Mouse (Mus musculus): ENCODE data around the gene Catsperz. TPM values are rescaled to one million over a fixed set of nuclear protein-coding genes. Genes with fewer than 3 reads are reported as not detected.

Catsperz gene
- polyA plus RNA-seq, 1 experiment from 2014 or later: not detected

DNA sequence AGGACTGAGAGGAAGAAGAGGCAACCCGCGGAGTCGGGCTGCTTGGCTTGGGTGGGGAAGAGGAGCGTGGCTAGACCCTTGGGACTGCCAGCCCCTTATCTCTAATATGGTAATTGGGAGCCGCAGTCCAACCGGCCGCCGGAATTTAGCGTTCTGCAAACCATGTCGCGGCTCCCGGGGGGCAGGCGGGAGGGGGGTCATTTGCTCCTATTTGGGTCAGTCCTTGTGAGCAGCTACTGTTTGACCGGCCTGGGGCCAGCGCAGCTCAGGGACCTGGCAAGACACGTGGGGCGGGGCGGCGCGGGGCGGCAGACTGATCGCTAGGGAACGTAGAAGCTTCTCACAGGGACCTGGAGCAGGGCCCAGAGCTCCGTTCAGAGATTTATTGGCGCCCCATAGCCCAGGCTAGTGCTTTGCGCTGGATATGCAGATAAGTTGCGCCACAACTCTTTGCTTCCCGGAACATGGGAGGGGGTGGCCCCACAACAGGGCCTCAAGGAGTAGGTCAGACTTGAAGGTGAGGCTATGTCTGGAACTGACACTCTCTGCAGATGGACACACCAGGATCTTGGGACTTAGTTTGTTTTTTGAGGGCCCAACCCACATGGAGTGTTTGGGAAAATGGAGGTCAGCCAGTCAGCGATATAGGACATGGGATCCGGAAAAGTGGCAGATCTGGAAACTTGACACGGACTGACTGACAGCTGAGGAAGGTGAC, 27.0 kb upstream of the Catsperz start:
- H3K36me3 ChIP-seq (ENCODE audit: inconsistent target): peaks cover 29% of the 10 kb centered on the region
- H3K79me2 ChIP-seq (ENCODE audit: inconsistent target): no peaks in the 10 kb centered on the region; the same call in 1 of the 2 replicates
- H3K27ac ChIP-seq: peak overlapping the region; percentile 92
- peak overlapping the region; percentile 71 for H3K4me3 ChIP-seq (ENCODE audit: inconsistent target)
- WGBS (ENCODE audit: missing documents): 5% methylated on average over 31 of the region's 31 CpGs

DNA sequence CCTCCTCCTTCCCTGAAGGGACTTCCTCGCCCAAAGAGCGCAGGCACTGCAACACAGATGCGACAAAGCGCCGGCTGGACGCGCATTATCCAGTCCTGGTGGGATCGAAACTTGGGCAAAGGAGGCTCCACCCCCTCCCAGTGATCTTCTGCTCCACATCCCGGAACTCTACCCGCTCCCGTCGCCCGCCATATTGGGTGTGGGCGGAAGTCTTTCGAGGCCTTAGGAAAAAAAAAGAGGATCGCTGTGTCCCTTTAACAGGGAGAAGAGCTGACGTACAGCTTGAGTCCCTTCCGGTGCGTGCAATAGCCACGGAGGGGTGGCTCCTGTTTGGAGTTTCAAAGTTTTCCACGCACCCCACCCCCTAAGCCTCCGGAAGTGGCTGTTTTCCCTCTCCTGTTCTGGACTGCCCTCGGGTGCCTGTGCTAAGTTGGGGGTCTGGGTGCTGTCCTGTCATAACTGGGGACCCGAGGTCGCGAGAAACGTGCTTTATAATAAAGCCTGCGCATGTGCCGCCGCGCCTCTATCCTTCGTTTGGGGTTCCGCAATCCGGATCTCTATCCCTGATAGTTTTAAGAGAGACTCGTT, 26.3 kb upstream of the Catsperz start:
- H3K4me3 ChIP-seq (ENCODE audit: inconsistent target): peak overlapping the region; percentile 71
- H3K79me2 ChIP-seq (ENCODE audit: inconsistent target): no peaks in the 10 kb centered on the region; the same call in 1 of the 2 replicates
- under 1% methylated on average over 35 of the region's 35 CpGs for WGBS (ENCODE audit: missing documents)
- H3K36me3 ChIP-seq (ENCODE audit: inconsistent target): peaks cover 22% of the 10 kb centered on the region
- H3K27ac ChIP-seq: peak overlapping the region; percentile 92

DNA sequence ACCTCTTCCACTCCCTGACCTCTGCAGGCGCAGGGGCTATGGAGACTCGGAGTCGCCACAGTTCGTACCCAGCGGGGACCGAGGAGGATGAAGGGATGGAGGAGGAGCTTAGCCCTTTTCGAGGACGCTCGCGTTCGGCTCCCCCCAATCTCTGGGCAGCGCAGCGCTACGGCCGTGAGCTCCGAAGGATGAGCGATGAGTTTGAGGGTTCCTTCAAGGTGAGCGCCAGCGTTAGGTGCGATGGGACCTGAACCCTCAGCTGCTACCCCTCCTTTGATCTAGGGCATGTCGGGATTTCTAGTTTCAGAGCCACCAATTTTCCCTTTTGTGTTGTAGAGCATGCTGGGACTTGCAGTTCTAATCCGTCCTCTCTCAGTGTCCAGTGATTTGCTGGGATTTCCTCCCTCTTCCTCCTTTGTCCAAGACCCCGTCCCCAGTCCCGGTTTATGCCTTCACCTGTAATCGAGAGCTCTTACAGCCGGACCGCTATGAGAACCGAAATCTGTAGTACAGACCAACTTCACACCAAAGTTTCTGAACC, 25.5 kb upstream of the Catsperz start:
- H3K36me3 ChIP-seq (ENCODE audit: inconsistent target): peaks cover 16% of the 10 kb centered on the region
- under 1% methylated on average over 28 of the region's 28 CpGs for WGBS (ENCODE audit: missing documents)
- H3K79me2 ChIP-seq (ENCODE audit: inconsistent target): no peaks in the 10 kb centered on the region; the same call in 1 of the 2 replicates
- H3K27ac ChIP-seq: peak overlapping the region; percentile 92
- peak overlapping the region; percentile 71 for H3K4me3 ChIP-seq (ENCODE audit: inconsistent target)

DNA sequence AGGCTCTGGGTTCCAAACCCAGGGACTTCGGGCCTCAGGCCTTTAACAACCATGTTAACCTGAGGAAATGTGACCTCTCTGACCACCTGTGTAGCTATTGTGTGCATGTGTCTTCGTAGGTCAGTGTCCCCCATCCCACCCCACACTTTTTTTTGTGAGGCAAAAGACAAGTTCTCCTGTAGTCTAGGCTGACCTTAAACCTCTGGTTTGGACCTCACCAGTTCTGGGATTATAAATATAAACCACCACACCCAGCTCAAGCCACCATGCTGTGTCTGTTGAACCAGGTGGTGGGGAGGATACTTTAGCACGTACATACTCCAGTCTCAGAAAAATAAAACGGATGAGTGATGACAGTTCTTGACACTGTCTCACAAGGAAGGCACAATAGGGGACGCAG, 24.8 kb upstream of the Catsperz start:
- Histone ChIP-seq H3K79me2 (ENCODE audit: inconsistent target) (no peaks in the 10 kb centered on the region; the same call in 1 of the 2 replicates), H3K36me3 (ENCODE audit: inconsistent target) (peaks cover 14% of the 10 kb centered on the region; the same call in 1 of the 2 replicates), H3K27ac (no peak overlapping the region), H3K4me3 (ENCODE audit: inconsistent target) (peak overlapping the region; percentile 71)
- 79% methylated on average over 5 of the region's 5 CpGs for WGBS (ENCODE audit: missing documents)

DNA sequence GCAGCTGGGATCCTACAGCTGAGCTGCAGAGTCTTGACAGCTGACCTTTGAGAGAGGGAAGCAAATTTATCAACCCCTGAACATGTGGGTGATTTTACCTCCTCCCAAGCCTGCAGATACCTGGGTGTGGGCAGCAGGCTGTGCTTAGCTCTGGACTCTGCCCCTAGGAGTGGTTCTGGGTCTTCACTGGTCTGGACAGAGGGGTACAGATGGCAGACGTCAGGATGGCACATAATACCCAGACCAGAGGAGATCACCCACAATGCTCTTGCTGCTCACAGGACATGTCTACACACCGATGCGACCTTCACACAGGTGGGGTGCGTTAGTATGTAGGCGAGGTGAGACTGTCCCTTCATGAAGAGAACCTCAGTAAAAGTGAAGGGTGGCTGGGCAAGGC, 24.4 kb upstream of the Catsperz start:
- no peak overlapping the region for H3K27ac ChIP-seq
- WGBS (ENCODE audit: missing documents): 95% methylated on average over 5 of the region's 5 CpGs
- peaks cover 10% of the 10 kb centered on the region; the same call in 1 of the 2 replicates for H3K36me3 ChIP-seq (ENCODE audit: inconsistent target)
- no peaks in the 10 kb centered on the region; the same call in 1 of the 2 replicates for H3K79me2 ChIP-seq (ENCODE audit: inconsistent target)
- H3K4me3 ChIP-seq (ENCODE audit: inconsistent target): no peak overlapping the region

DNA sequence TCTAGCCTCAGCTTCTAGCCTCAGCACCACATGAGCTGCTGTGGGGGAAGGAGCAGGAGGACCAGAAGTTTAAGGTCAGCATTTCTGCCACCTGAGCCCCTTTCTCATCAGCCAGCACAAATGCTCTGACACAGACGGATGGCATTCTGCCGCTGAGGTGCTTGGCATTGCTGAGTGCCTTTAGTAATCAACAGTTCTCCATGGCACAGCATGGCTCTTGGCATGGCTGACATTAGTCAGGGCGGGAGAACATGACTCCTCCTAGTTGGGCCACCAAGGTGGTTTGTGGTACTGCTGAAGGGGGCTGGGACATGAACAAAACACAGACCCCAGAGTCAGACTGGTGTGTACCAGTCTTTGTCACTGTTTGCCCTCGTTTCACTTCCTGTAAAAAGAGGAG, 23.0 kb upstream of the Catsperz start:
- Histone ChIP-seq H3K27ac (no peak overlapping the region), H3K36me3 (ENCODE audit: inconsistent target) (peaks cover 5% of the 10 kb centered on the region; the same call in 1 of the 2 replicates), H3K4me3 (ENCODE audit: inconsistent target) (no peak overlapping the region), H3K79me2 (ENCODE audit: inconsistent target) (peaks cover 9% of the 10 kb centered on the region)
- 79% methylated on average over 4 of the region's 4 CpGs for WGBS (ENCODE audit: missing documents)

DNA sequence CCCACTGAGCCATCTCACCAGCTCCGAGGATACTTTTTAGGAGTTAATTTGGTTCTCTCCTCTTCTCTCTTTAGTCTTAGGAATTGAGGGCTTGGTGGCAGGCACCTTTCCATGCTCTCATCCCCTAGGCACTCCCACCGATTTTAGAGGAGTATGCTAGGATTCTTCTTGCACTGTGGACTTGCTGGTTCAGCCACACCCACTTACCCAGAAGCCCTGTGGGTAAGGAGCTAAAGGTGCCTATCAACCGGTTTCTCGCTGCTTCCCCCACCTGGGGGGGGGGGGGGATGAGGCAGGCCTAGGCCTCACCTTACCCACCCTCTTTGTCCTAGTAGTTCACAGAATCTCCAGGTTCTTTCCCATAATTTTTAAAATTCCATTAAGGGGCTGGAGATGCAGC, 22.6 kb upstream of the Catsperz start:
- 84% methylated on average over 4 of the region's 4 CpGs for WGBS (ENCODE audit: missing documents)
- no peak overlapping the region for H3K4me3 ChIP-seq (ENCODE audit: inconsistent target)
- peaks cover 14% of the 10 kb centered on the region for H3K79me2 ChIP-seq (ENCODE audit: inconsistent target)
- peaks cover 5% of the 10 kb centered on the region; the same call in 1 of the 2 replicates for H3K36me3 ChIP-seq (ENCODE audit: inconsistent target)
- H3K27ac ChIP-seq: no peak overlapping the region

DNA sequence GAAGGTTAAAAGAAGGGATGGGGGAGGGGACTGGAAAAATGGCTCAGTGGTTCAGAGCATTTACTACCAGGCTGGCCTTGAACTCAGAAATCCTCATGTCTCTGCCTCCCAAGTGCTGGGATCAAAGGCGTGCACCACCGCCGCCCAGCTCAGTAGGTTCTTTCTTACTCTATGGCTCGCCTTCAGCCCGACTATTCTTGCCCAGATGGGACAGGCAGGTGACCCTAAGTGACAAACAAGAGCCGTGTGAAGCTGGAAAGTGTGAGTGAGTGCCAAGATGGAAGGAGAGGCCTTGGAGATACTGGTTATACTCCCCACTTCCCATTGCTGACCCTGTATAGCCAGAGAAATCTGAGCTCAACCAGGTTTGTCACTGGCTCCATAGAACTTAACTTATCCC, 18.5 kb upstream of the Catsperz start:
- H3K36me3 ChIP-seq (ENCODE audit: inconsistent target): peaks cover 5% of the 10 kb centered on the region; the same call in 1 of the 2 replicates
- no peak overlapping the region for H3K4me3 ChIP-seq (ENCODE audit: inconsistent target)
- H3K27ac ChIP-seq: no peak overlapping the region
- 92% methylated on average over 6 of the region's 6 CpGs for WGBS (ENCODE audit: missing documents)
- peaks cover 17% of the 10 kb centered on the region for H3K79me2 ChIP-seq (ENCODE audit: inconsistent target)

DNA sequence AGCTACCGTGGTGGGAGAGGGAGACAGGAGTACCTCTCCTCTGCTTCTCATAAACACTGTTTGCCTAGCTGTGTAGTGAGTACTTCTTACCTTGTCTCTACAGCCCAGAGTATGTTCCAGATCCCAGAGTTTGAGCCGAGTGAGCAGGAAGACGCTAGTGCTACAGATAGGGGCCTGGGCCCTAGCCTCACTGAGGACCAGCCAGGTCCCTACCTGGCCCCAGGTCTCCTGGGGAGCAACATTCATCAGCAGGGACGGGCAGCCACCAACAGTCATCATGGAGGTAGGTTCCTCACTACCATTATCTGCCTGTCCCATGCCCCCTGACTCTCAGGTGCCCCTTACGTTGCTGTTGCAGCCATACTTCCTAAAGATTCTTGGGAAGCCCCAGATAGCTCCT, 17.6 kb upstream of the Catsperz start:
- peak overlapping the region; percentile 87 for H3K4me3 ChIP-seq (ENCODE audit: inconsistent target)
- 49% methylated on average over 5 of the region's 5 CpGs for WGBS (ENCODE audit: missing documents)
- peak overlapping the region; percentile 90 for H3K27ac ChIP-seq

DNA sequence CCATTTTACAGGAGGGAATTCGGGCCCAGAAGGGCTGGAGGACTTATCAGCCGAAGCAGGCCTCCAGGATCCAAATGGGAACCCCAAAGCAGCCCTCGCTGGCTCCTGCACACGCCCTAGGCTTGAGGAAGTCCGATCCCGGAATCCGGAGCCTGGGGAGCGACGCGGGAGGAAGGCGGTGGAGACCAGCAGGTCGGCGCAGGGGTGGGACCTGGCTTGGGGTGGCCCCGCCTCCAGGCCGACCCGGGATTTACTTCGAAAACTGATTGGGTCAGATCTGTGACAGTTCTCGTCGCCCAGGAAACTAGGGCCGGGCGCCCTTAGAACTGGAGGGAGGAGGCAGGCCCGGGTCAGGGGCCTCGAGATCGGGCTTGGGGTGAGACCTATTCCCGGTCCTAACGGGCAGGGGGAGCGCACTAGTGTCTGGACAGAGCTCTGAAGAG, 17.1 kb upstream of the Catsperz start, which contains the start of gene Gpr137:
Gene Gpr137 (minus strand): TSS at position 232 of the 443 bp plus-strand sequence.
- H3K4me3 ChIP-seq (ENCODE audit: inconsistent target): peak within 1 kb of the TSS; percentile 87
- H3K36me3 ChIP-seq (ENCODE audit: inconsistent target): peaks cover 5% of the 10 kb centered on the region; the same call in 1 of the 2 replicates
- H3K79me2 ChIP-seq (ENCODE audit: inconsistent target): peaks cover 17% of the 10 kb centered on the region
- WGBS (ENCODE audit: missing documents): 0% methylated on average over 27 of the region's 27 CpGs
- H3K27ac ChIP-seq: peak within 1 kb of the TSS; percentile 90

More for the DNA sequence above, 17.6 kb upstream of the Catsperz start:
- H3K36me3 ChIP-seq (ENCODE audit: inconsistent target): peaks cover 5% of the 10 kb centered on the region; the same call in 1 of the 2 replicates
- H3K79me2 ChIP-seq (ENCODE audit: inconsistent target): peaks cover 17% of the 10 kb centered on the region

DNA sequence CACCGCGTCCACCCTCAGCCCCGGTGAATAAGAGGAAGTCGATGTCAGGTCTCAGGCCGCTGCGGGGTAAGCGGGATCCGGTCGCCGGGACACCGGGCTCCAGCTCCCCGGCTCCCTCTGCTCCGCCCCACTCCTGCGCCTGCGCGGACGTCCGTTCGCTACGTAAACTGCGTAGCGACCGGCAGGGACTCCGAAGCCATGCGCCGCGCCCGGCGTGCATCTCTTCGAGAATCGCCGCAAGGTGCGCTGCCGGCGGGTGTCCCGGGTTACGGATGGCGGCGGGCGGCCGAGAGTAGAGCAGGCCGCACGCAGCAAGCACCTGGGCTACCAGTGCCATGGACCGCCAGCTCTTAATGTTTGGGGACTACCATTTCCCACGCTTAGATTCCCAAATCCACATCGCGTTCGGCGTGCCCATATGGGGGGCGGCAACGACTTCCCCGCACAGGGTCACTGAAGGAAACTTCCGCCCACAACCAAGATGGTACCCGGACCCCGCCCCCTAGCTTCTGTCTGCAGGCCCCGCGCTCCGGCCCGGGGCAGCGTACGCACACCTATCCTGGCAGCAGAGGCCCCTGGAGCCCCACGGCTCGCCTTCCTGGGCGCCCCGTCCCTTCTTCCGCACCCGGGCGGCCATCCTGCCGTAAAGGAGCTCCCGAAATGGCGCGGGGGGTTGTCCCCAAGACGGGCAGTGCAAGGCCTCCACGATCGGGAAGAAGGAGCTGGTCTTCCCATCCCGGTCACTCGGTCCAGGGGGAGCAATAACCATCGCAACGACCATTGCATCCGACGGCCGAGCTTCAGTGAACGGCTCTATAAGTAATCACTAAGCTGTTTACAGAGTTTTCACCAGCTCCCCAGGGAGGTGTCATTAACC, 16.4 kb upstream of the Catsperz start, which contains the start of gene Bad:
Gene Bad (plus strand): TSS at position 490 of the 877 bp plus-strand sequence.
- Histone ChIP-seq H3K79me2 (ENCODE audit: inconsistent target) (peaks cover 17% of the 10 kb centered on the region), H3K4me3 (ENCODE audit: inconsistent target) (peak within 1 kb of the TSS; percentile 87), H3K27ac (peak within 1 kb of the TSS; percentile 90), H3K36me3 (ENCODE audit: inconsistent target) (peaks cover 5% of the 10 kb centered on the region; the same call in 1 of the 2 replicates)
- WGBS (ENCODE audit: missing documents): under 1% methylated on average over 81 of the region's 83 CpGs

DNA sequence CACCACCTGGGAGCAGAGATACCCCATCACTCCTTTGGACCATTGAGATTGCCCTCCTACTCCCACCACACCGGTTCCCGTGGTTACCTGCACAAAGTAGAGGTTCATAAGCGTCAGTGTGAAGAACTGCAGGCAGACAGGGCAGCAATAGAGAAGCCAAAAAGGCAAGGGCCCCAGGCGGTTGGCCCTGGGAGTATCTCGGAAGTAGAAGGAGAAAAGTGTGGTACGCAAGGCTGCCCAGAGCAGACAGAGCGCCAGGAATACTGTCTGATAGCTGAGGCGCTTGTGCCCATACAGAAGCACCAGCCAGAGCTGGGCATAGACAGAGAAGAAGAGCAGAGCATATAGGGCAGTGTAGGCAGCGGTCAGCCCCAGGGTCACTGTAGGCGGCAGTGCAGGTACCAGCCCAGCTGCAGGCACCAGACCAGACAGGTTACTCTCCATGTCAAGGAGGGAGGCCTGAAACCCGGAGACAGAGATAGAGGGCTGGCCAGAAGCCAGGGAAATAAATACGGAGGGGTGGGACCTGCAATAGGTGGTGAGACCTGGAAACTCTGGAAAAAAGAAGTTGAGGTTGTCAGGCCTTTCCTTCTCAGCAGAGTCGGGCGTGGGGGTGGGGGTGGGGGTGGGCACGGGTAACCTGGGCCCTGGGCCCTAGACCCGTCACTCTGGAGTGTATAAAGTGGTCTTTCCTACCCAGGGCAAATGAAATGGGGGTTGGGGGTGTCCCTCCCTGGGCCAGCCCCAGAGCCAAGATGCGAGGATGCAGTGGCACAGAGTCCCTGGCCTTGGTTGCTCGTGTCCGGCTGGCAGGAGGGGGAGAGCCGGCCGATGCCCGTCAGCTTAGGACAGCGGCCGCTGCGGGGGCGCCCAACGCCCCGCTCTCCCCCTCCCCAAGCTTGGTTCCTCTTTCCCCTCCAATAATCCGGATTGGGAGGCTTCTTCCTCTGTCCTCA, 15.5 kb upstream of the Catsperz start:
- 33% methylated on average over 26 of the region's 29 CpGs for WGBS (ENCODE audit: missing documents)
- H3K4me3 ChIP-seq (ENCODE audit: inconsistent target): peak overlapping the region; percentile 87
- peaks cover 5% of the 10 kb centered on the region; the same call in 1 of the 2 replicates for H3K36me3 ChIP-seq (ENCODE audit: inconsistent target)
- H3K27ac ChIP-seq: no peak overlapping the region
- H3K79me2 ChIP-seq (ENCODE audit: inconsistent target): peaks cover 17% of the 10 kb centered on the region
